Mouse (Mus musculus): ENCODE data around the gene Tubgcp6. TPM values are rescaled to one million over a fixed set of nuclear protein-coding genes. Genes with fewer than 3 reads are reported as not detected.

Tubgcp6 gene
- polyA plus RNA-seq, 1 experiment = 4.8 TPM

GRCm38 (mm10) chr15:89076156-89076731 lies 46.7 kb downstream of the Tubgcp6 start:
- H3K4me3 ChIP-seq (replicated peaks) = peak overlapping the region; percentile 87
- H3K9me3 ChIP-seq (ENCODE audit: control insufficient read depth, low read length) = no peaks in the 10 kb centered on the region
- peaks cover 9% of the 10 kb centered on the region for H3K36me3 ChIP-seq (ENCODE audit: control insufficient read depth)
- peaks cover 41% of the 10 kb centered on the region for H3K4me1 ChIP-seq (ENCODE audit: control insufficient read depth)
- peaks cover 14% of the 10 kb centered on the region for H3K27me3 ChIP-seq (ENCODE audit: control insufficient read depth)
- no peak for TF ChIP-seq TAL1 (IDR thresholded peaks at IDR 0.05; ENCODE audit: low read length)
- no peak for TF ChIP-seq GATA1 (IDR thresholded peaks at IDR 0.05; ENCODE audit: low read length)

- TF ChIP-seq TAL1 (IDR thresholded peaks at IDR 0.05; ENCODE audit: low read length) (no peak), GATA1 (IDR thresholded peaks at IDR 0.05; ENCODE audit: low read length) (no peak)
- Histone ChIP-seq H3K4me1 (ENCODE audit: control insufficient read depth) (peaks cover 41% of the 10 kb centered on the region), H3K36me3 (ENCODE audit: control insufficient read depth) (peaks cover 3% of the 10 kb centered on the region; the same call in 1 of the 2 replicates), H3K4me3 (replicated peaks) (peak overlapping the region; percentile 87), H3K27me3 (ENCODE audit: control insufficient read depth) (peaks cover 14% of the 10 kb centered on the region), H3K9me3 (ENCODE audit: control insufficient read depth, low read length) (no peaks in the 10 kb centered on the region)
These were observed 47.3 kb downstream of the Tubgcp6 start for GRCm38 (mm10) chr15:89075478-89076147.

- peaks cover 18% of the 10 kb centered on the region for H3K27me3 ChIP-seq (ENCODE audit: control insufficient read depth)
- peak within 1 kb of the TSS; percentile 87 for H3K4me3 ChIP-seq (replicated peaks)
- peaks cover 41% of the 10 kb centered on the region for H3K4me1 ChIP-seq (ENCODE audit: control insufficient read depth)
- peaks cover 1% of the 10 kb centered on the region; the same call in 1 of the 2 replicates for H3K36me3 ChIP-seq (ENCODE audit: control insufficient read depth)
- no peaks in the 10 kb centered on the region for H3K9me3 ChIP-seq (ENCODE audit: control insufficient read depth, low read length)
- TF ChIP-seq GATA1 (IDR thresholded peaks at IDR 0.05; ENCODE audit: low read length) (no peak), TAL1 (IDR thresholded peaks at IDR 0.05; ENCODE audit: low read length) (no peak)
These were observed 48.1 kb downstream of the Tubgcp6 start, which contains the start of gene Trabd for GRCm38 (mm10) chr15:89074613-89075477. Gene Trabd, plus strand, starts transcription at chr15:89075124.

DNA sequence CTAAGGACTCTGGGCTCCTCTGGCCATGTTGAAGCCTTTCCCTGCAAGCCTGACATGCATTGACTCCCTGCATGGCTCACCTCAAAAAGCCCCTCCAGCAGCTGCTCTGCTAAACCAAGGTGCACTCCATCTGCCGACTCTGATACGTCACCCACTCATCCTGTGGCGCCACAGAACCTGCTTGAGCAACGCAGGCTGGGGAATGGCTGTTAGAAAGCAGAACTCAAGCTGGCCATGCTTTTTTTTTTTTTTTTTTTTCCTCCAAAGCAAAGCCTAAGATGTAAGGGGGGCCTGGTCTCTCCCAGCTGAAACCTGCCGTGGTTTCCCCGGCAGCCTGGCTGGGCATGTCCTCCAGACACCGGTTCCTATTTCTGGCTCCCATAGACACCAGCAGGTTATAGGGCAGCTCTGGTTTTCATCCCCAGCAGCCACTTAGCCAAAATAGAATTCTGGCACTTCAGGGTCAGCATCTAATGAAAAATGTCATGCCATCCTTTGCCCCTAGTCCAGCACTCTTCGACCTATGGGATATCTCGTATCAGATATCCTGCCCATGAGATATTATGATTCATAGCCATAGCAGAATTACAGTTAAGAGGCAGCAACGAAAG lies 48.8 kb downstream of the Tubgcp6 start:
- no peak for TF ChIP-seq TAL1 (IDR thresholded peaks at IDR 0.05; ENCODE audit: low read length)
- TF ChIP-seq GATA1 (IDR thresholded peaks at IDR 0.05; ENCODE audit: low read length) = no peak
- Histone ChIP-seq H3K9me3 (ENCODE audit: control insufficient read depth, low read length) (no peaks in the 10 kb centered on the region), H3K27me3 (ENCODE audit: control insufficient read depth) (peaks cover 26% of the 10 kb centered on the region), H3K4me3 (replicated peaks) (no peak overlapping the region), H3K36me3 (ENCODE audit: control insufficient read depth) (no peaks in the 10 kb centered on the region), H3K4me1 (ENCODE audit: control insufficient read depth) (peaks cover 41% of the 10 kb centered on the region)

DNA sequence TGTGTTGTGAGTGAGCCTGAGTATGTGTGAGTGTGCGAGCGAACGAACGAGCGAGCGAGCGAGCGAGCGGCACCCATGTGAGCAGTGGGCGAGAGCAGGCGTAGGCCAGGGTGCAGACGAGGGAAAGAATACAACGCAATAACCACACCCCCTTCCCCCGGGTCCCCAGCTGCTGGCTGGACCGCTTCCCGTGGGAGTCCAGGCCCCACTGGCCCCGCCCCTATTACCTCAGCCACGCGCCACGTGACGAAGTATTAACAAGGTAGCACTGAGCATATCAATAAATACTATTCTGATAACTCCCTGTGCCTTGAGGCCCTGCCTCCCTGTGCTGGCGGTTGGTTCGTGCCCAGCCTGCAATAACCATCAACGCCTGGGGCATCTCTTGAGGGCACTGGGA lies 52.3 kb downstream of the Tubgcp6 start:
- Histone ChIP-seq H3K9me3 (ENCODE audit: control insufficient read depth, low read length) (no peaks in the 10 kb centered on the region; the same call in 1 of the 2 replicates), H3K4me3 (replicated peaks) (no peak overlapping the region), H3K27me3 (ENCODE audit: control insufficient read depth) (peaks cover 61% of the 10 kb centered on the region), H3K4me1 (ENCODE audit: control insufficient read depth) (peaks cover 9% of the 10 kb centered on the region), H3K36me3 (ENCODE audit: control insufficient read depth) (no peaks in the 10 kb centered on the region)
- TF ChIP-seq GATA1 (IDR thresholded peaks at IDR 0.05; ENCODE audit: low read length) (no peak), TAL1 (IDR thresholded peaks at IDR 0.05; ENCODE audit: low read length) (no peak)

- Histone ChIP-seq H3K27me3 (ENCODE audit: control insufficient read depth) (peaks cover 61% of the 10 kb centered on the region), H3K36me3 (ENCODE audit: control insufficient read depth) (no peaks in the 10 kb centered on the region), H3K4me3 (replicated peaks) (no peak overlapping the region), H3K4me1 (ENCODE audit: control insufficient read depth) (no peaks in the 10 kb centered on the region), H3K9me3 (ENCODE audit: control insufficient read depth, low read length) (no peaks in the 10 kb centered on the region; the same call in 1 of the 2 replicates)
- TF ChIP-seq TAL1 (IDR thresholded peaks at IDR 0.05; ENCODE audit: low read length) = no peak
- TF ChIP-seq GATA1 (IDR thresholded peaks at IDR 0.05; ENCODE audit: low read length) = no peak
These were observed 53.5 kb downstream of the Tubgcp6 start for GRCm38 (mm10) chr15:89069336-89069840.

- no peaks in the 10 kb centered on the region for H3K36me3 ChIP-seq (ENCODE audit: control insufficient read depth)
- peaks cover 63% of the 10 kb centered on the region for H3K27me3 ChIP-seq (ENCODE audit: control insufficient read depth)
- no peak for TF ChIP-seq TAL1 (IDR thresholded peaks at IDR 0.05; ENCODE audit: low read length)
- TF ChIP-seq GATA1 (IDR thresholded peaks at IDR 0.05; ENCODE audit: low read length) = no peak
- no peaks in the 10 kb centered on the region for H3K4me1 ChIP-seq (ENCODE audit: control insufficient read depth)
- no peak overlapping the region for H3K4me3 ChIP-seq (replicated peaks)
- H3K9me3 ChIP-seq (ENCODE audit: control insufficient read depth, low read length) = no peaks in the 10 kb centered on the region; the same call in 1 of the 2 replicates
These were observed 54.7 kb downstream of the Tubgcp6 start for GRCm38 (mm10) chr15:89068226-89068625.

DNA sequence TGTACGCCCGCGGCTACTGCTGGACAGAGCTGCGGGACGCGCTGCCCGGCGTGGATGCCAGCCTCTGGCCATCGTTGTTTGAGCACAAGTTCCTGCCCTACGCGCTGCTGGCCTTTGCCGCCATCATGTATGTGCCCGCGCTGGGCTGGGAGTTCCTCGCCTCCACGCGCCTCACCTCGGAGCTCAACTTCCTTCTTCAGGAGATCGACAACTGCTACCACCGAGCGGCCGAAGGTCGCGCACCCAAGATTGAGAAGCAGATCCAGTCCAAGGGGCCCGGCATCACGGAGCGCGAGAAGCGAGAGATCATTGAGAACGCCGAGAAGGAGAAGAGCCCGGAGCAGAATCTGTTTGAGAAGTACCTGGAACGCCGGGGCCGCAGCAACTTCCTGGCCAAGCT lies 55.3 kb downstream of the Tubgcp6 start:
- Histone ChIP-seq H3K4me1 (ENCODE audit: control insufficient read depth) (no peaks in the 10 kb centered on the region), H3K4me3 (replicated peaks) (no peak overlapping the region), H3K9me3 (ENCODE audit: control insufficient read depth, low read length) (no peaks in the 10 kb centered on the region; the same call in 1 of the 2 replicates), H3K27me3 (ENCODE audit: control insufficient read depth) (peaks cover 67% of the 10 kb centered on the region), H3K36me3 (ENCODE audit: control insufficient read depth) (no peaks in the 10 kb centered on the region)
- TF ChIP-seq GATA1 (IDR thresholded peaks at IDR 0.05; ENCODE audit: low read length) = no peak

Data from erythroblast, embryonic 14.5 days (primary cell).